Mouse (Mus musculus): ENCODE results near the gene Sdr42e1.

Gene Sdr42e1

GRCm38 (mm10) chr8:117660358-117661031 lies 13.0 kb downstream of the Sdr42e1 start:
- DNase-seq (ENCODE audit: low read depth) = no peak

- DNase-seq (ENCODE audit: low read depth) = no peak
Observed at GRCm38 (mm10) chr8:117658990-117659389, 14.5 kb downstream of the Sdr42e1 start.

- DNase-seq (ENCODE audit: low read depth) = no peak
Observed at GRCm38 (mm10) chr8:117652318-117652717, 21.2 kb downstream of the Sdr42e1 start.

GRCm38 (mm10) chr8:117646440-117646839 lies 27.0 kb downstream of the Sdr42e1 start:
- DNase-seq (ENCODE audit: low read depth) = no peak

- DNase-seq (ENCODE audit: low read depth) = peak; percentile 6
Observed at GRCm38 (mm10) chr8:117646020-117646419, 27.5 kb downstream of the Sdr42e1 start.

GRCm38 (mm10) chr8:117645486-117645885 lies 28.0 kb downstream of the Sdr42e1 start:
- DNase-seq (ENCODE audit: low read depth) = no peak

- DNase-seq (ENCODE audit: low read depth) = no peak
Observed at GRCm38 (mm10) chr8:117639631-117640030, 33.9 kb downstream of the Sdr42e1 start.

- DNase-seq (ENCODE audit: low read depth) = no peak
Observed at GRCm38 (mm10) chr8:117637462-117637861, 36.0 kb downstream of the Sdr42e1 start.

GRCm38 (mm10) chr8:117634406-117634805 lies 39.1 kb downstream of the Sdr42e1 start:
- no peak for DNase-seq (ENCODE audit: low read depth)

GRCm38 (mm10) chr8:117632532-117632931 lies 41.0 kb downstream of the Sdr42e1 start:
- DNase-seq (ENCODE audit: low read depth) = no peak

- no peak for DNase-seq (ENCODE audit: low read depth)
Observed at GRCm38 (mm10) chr8:117627096-117627495, 46.4 kb downstream of the Sdr42e1 start.

GRCm38 (mm10) chr8:117626040-117626838 lies 47.2 kb downstream of the Sdr42e1 start:
- DNase-seq (ENCODE audit: low read depth) = peak; percentile 36

- DNase-seq (ENCODE audit: low read depth) = no peak
Observed at GRCm38 (mm10) chr8:117612861-117613260, 60.6 kb downstream of the Sdr42e1 start.

Measured in naive thymus-derived CD4-positive, alpha-beta T cell, adult 2 months (primary cell).